Mouse (Mus musculus) lung, postnatal 0 days (tissue): Measurements from ENCODE around the gene Myo19. TPM values are rescaled to one million over a fixed set of nuclear protein-coding genes. Genes with fewer than 3 reads are reported as not detected.

ENCODE experiments used
- ATAC-seq: fragments of 200-750 bp; cut with Nextera tagmentation; 2 replicates; pipeline ENCODE4 v1.8.0; 2017; ENCODE audit warnings: moderate library complexity
- DNase-seq: peaks from one replicate; pipeline ENCODE4 v3.0.0-alpha.2; 2016; ENCODE audit warnings: low spot score
- H3K27ac ChIP-seq: fragments of 300-500 bp; sonication (generic); 2 replicates; pipeline ENCODE4 v1.5.1; 2014; ENCODE audit warnings: antibody characterized with exemption, mild to moderate bottlenecking, low read length, mixed read lengths
- H3K27me3 ChIP-seq: fragments of 300-500 bp; sonication (generic); replicated peaks from 2 replicates; pipeline ENCODE4 v1.6.1; 2014; ENCODE audit warnings: low read length, mixed read lengths; ENCODE audit not compliant: insufficient read depth
- H3K36me3 ChIP-seq: fragments of 300-500 bp; sonication (generic); 2 replicates; pipeline ENCODE4 v1.6.1; 2014; ENCODE audit warnings: low read length, mixed read lengths; ENCODE audit not compliant: insufficient read depth
- H3K4me1 ChIP-seq: fragments of 300-500 bp; sonication (generic); 2 replicates; pipeline ENCODE4 v1.6.1; 2014; ENCODE audit warnings: antibody characterized with exemption, low read depth, low read length, mixed read lengths; ENCODE audit not compliant: insufficient read depth
- H3K4me2 ChIP-seq: fragments of 300-500 bp; sonication (generic); replicated peaks from 2 replicates; pipeline ENCODE4 v1.6.1; 2014; ENCODE audit warnings: low read depth, mild to moderate bottlenecking, low read length, moderate library complexity, mixed read lengths
- H3K4me3 ChIP-seq: fragments of 300-500 bp; sonication (generic); 2 replicates; pipeline ENCODE4 v1.5.1; 2014; ENCODE audit warnings: low read depth, low read length
- H3K9ac ChIP-seq: fragments of 300-500 bp; sonication (generic); replicated peaks from 2 replicates; pipeline ENCODE4 v1.6.1; 2014; ENCODE audit warnings: low read depth, mild to moderate bottlenecking
- H3K9me3 ChIP-seq: fragments of 300-500 bp; sonication (generic); 2 replicates; pipeline ENCODE4 v1.6.1; 2016; ENCODE audit warnings: low read length, mixed read lengths
- CTCF ChIP-seq: IDR thresholded peaks from 2 replicates; pipeline ENCODE4 v1.5.1; 2016; ENCODE audit warnings: antibody characterized with exemption, mild to moderate bottlenecking
- EP300 ChIP-seq: IDR thresholded peaks from 2 replicates; pipeline ENCODE4 v1.6.1; 2016; ENCODE audit warnings: antibody characterized with exemption, mild to moderate bottlenecking, control low read depth
- WGBS: fragments of 180-500 bp; shearing (Covaris S2); extraction: QIAGEN DNeasy Blood & Tissue Kit; methylation state at CpG from one replicate; pipeline ENCODE4 v1.1.7; 2014; 5-methylcytosine and 5-hydroxymethylcytosine counted together
- polyA plus RNA-seq: library from polyadenylated mRNA; unstranded; fragments of >200 nt; fragmentation: Nextera tagmentation; extraction: Ambion mirVana; gene quantifications from 2 replicates; pipeline ENCODE4 v1.2.1, GENCODE M21; 2015

Gene Myo19
- polyA plus RNA-seq, 1 experiment from 2014 or later = 2.6 TPM

GRCm38 (mm10) chr11:84867586-84867985 lies 12.4 kb upstream of the Myo19 start:
- WGBS = 74% methylated on average over 2 of the region's 2 CpGs
- Histone ChIP-seq H3K4me3 (no peak overlapping the region), H3K9ac (0 out of 2 replicates have a peak overlapping the region, but pooled peaks have one; percentile 8), H3K4me1 (peaks cover 5% of the 10 kb centered on the region), H3K27me3 (no peaks in the 10 kb centered on the region), H3K9me3 (no peaks in the 10 kb centered on the region), H3K27ac (no peak overlapping the region), H3K36me3 (no peaks in the 10 kb centered on the region), H3K4me2 (no peak overlapping the region)
- no peak for TF ChIP-seq CTCF
- no peak for TF ChIP-seq EP300
- ATAC-seq = no peak
- no peak for DNase-seq

- peak; percentile 22 for DNase-seq
- Histone ChIP-seq H3K9me3 (no peaks in the 10 kb centered on the region), H3K36me3 (no peaks in the 10 kb centered on the region)
These were observed 11.1 kb upstream of the Myo19 start for GRCm38 (mm10) chr11:84868786-84869259.

GRCm38 (mm10) chr11:84869537-84870232 lies 10.3 kb upstream of the Myo19 start:
- Histone ChIP-seq H3K4me3 (peak overlapping the region; percentile 87), H3K27me3 (no peaks in the 10 kb centered on the region), H3K9ac (peak overlapping the region; percentile 81), H3K36me3 (no peaks in the 10 kb centered on the region), H3K4me1 (peaks cover 5% of the 10 kb centered on the region), H3K9me3 (no peaks in the 10 kb centered on the region), H3K27ac (peak overlapping the region; percentile 94), H3K4me2 (peak overlapping the region; percentile 77)
- DNase-seq = peak; percentile 98
- TF ChIP-seq EP300 (no peak), CTCF (no peak)
- ATAC-seq = peak; percentile 87
- WGBS = under 1% methylated on average over 43 of the region's 61 CpGs

More at GRCm38 (mm10) chr11:84868786-84869259, 11.1 kb upstream of the Myo19 start:
- Histone ChIP-seq H3K9ac (peak overlapping the region; percentile 81), H3K27me3 (no peaks in the 10 kb centered on the region), H3K4me3 (peak overlapping the region; percentile 87), H3K4me1 (peaks cover 5% of the 10 kb centered on the region), H3K4me2 (peak overlapping the region; percentile 77), H3K27ac (peak overlapping the region; percentile 94)
- TF ChIP-seq CTCF (no peak), EP300 (no peak)
- ATAC-seq = no peak
- WGBS = 4% methylated on average over 7 of the region's 7 CpGs

- ATAC-seq = peak; percentile 87
- Histone ChIP-seq H3K9ac (peak within 1 kb of the TSS; percentile 85), H3K4me1 (peaks cover 5% of the 10 kb centered on the region), H3K9me3 (no peaks in the 10 kb centered on the region), H3K27ac (peak within 1 kb of the TSS; percentile 100), H3K27me3 (no peaks in the 10 kb centered on the region), H3K4me2 (peak within 1 kb of the TSS; percentile 77), H3K36me3 (no peaks in the 10 kb centered on the region), H3K4me3 (peak within 1 kb of the TSS; percentile 87)
- DNase-seq = peak; percentile 96
- TF ChIP-seq EP300 (peak; percentile 71; the same call in 1 of the 2 replicates), CTCF (no peak; the same call in 1 of the 2 replicates)
- 0% methylated on average over 35 of the region's 62 CpGs for WGBS
These were observed 9.5 kb upstream of the Myo19 start, which contains the start of gene Ggnbp2 for GRCm38 (mm10) chr11:84870337-84871043. Ggnbp2 (minus strand) TSS chr11:84870817.

- Histone ChIP-seq H3K36me3 (no peaks in the 10 kb centered on the region), H3K27ac (peak overlapping the region; percentile 100), H3K4me3 (peak overlapping the region; percentile 87), H3K9me3 (no peaks in the 10 kb centered on the region), H3K4me1 (peaks cover 5% of the 10 kb centered on the region), H3K27me3 (no peaks in the 10 kb centered on the region), H3K4me2 (peak overlapping the region; percentile 62), H3K9ac (peak overlapping the region; percentile 85)
- ATAC-seq (peak; percentile 24), DNase-seq (peak; percentile 66)
- WGBS = 1% methylated on average over 10 of the region's 10 CpGs
- TF ChIP-seq EP300 (no peak), CTCF (no peak)
These were observed 8.9 kb upstream of the Myo19 start for GRCm38 (mm10) chr11:84871046-84871445.

GRCm38 (mm10) chr11:84871548-84872069 lies 8.3 kb upstream of the Myo19 start:
- Histone ChIP-seq H3K4me1 (peaks cover 5% of the 10 kb centered on the region), H3K4me3 (peak overlapping the region; percentile 87), H3K36me3 (no peaks in the 10 kb centered on the region), H3K4me2 (peak overlapping the region; percentile 62), H3K9me3 (no peaks in the 10 kb centered on the region), H3K27ac (peak overlapping the region; percentile 100), H3K9ac (no peak overlapping the region), H3K27me3 (no peaks in the 10 kb centered on the region)
- WGBS = 63% methylated on average over 4 of the region's 4 CpGs
- TF ChIP-seq EP300 = no peak
- TF ChIP-seq CTCF = no peak
- ATAC-seq (no peak), DNase-seq (no peak)
